Mouse (Mus musculus) layer of hippocampus, postnatal 25 days (tissue): ENCODE data around the gene Fadd. TPM values are rescaled to one million over a fixed set of nuclear protein-coding genes. Genes with fewer than 3 reads are reported as not detected.

Source experiments
- DNase-seq, 2 experiments: peaks; one replicate each; pipeline ENCODE4 v3.0.0; 2022; ENCODE audit warnings: mixed read lengths in 2 of 2, low spot score in 1 of 2; ENCODE audit errors: extremely low spot score in 1 of 2
- total RNA-seq, 2 experiments: library from RNA; stranded (reverse); gene quantifications; 2 replicates each; pipeline ENCODE4 v1.2.3; 2021

The Fadd gene
- total RNA-seq, 2 experiments from 2014 or later, result 2.0 to 2.2 TPM

- peak; percentile 21 to 22 for DNase-seq
Measured at GRCm38 (mm10) chr7:144581559-144582283, 542 bp downstream of the Fadd start.

- DNase-seq, result no peak
Measured at GRCm38 (mm10) chr7:144577876-144578275, 4.4 kb downstream of the Fadd start.

- no peak for DNase-seq
Measured at GRCm38 (mm10) chr7:144572234-144572633, 10.0 kb downstream of the Fadd start.

GRCm38 (mm10) chr7:144571598-144571997 lies 10.7 kb downstream of the Fadd start:
- no peak for DNase-seq

- no peak for DNase-seq
Measured at GRCm38 (mm10) chr7:144569428-144569827, 12.8 kb downstream of the Fadd start.

- no peak for DNase-seq
Measured at GRCm38 (mm10) chr7:144568091-144568490, 14.2 kb downstream of the Fadd start.

- no peak for DNase-seq
Measured at GRCm38 (mm10) chr7:144566921-144567682, 15.2 kb downstream of the Fadd start.

- no peak for DNase-seq
Measured at GRCm38 (mm10) chr7:144563456-144564155, 18.7 kb downstream of the Fadd start.

GRCm38 (mm10) chr7:144562016-144562415 lies 20.2 kb downstream of the Fadd start:
- no peak for DNase-seq

GRCm38 (mm10) chr7:144560594-144560993 lies 21.7 kb downstream of the Fadd start:
- no peak for DNase-seq

- DNase-seq, result no peak
Measured at GRCm38 (mm10) chr7:144558552-144558951, 23.7 kb downstream of the Fadd start.

GRCm38 (mm10) chr7:144554123-144554472 lies 28.2 kb downstream of the Fadd start:
- DNase-seq, result no peak

GRCm38 (mm10) chr7:144553237-144554122 lies 28.8 kb downstream of the Fadd start, which contains the start of gene Ppfia1:
Gene Ppfia1, minus strand, starts transcription at chr7:144553729.
- DNase-seq, result peak; percentile 96 to 97

GRCm38 (mm10) chr7:144552274-144552673 lies 30.0 kb downstream of the Fadd start:
- no peak for DNase-seq

- DNase-seq, result no peak
Measured at GRCm38 (mm10) chr7:144550811-144551210, 31.5 kb downstream of the Fadd start.

GRCm38 (mm10) chr7:144549904-144550566 lies 32.2 kb downstream of the Fadd start:
- DNase-seq, result no peak

- DNase-seq, result no peak
Measured at GRCm38 (mm10) chr7:144545231-144545630, 37.0 kb downstream of the Fadd start.

GRCm38 (mm10) chr7:144541351-144541750 lies 40.9 kb downstream of the Fadd start:
- no peak for DNase-seq

GRCm38 (mm10) chr7:144539146-144539545 lies 43.1 kb downstream of the Fadd start:
- no peak for DNase-seq
